Mouse (Mus musculus): Measurements from ENCODE around the gene Tcam1.
"Not testable (repeated sequence)": the region's sequence is repeated elsewhere in the genome, so short reads cannot be mapped to it uniquely, and the experiment has no call there.

Gene Tcam1

DNA sequence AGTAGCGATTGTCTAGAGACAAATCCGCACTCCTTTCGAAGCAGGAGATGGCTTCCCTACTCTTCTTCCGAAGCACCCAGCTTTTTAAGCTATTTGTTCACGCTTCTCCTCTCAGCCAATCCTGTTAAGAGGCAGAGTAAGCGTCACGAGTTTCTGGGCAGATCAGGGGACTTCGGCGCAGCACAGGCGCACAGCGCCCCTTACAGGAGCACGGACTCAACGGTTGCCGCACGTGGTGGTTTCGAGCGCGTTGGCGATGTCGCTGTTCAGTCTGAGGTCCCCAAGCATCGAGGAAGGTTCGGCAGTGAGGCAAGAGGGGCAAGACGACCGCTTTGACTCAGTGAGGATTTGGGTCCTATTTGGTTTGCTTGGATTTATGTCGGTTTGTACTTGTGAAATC is at the start of gene Tcam1:
Gene Tcam1, plus strand, starts transcription at position 219 of the 400 bp plus-strand sequence.
- peak; percentile 96 for DNase-seq

DNA sequence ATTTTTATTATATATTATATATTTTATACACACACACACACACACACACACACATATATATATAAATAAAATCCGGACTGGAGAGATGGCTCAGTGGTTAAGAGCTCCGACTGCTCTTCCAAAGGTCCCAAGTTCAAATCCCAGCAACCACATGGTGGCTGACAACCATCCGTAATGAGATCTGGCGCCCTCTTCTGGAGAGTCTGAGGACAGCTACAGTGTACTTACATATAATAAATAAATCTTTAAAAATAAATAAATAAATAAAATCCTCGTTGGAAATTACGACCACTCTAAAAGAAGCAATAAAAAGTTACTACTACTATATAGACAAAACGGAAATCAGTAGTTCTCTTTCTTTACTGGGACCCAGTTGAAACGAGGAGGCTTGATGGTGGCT is 42.5 kb upstream of the Tcam1 start:
- DNase-seq = not testable (repeated sequence)

DNA sequence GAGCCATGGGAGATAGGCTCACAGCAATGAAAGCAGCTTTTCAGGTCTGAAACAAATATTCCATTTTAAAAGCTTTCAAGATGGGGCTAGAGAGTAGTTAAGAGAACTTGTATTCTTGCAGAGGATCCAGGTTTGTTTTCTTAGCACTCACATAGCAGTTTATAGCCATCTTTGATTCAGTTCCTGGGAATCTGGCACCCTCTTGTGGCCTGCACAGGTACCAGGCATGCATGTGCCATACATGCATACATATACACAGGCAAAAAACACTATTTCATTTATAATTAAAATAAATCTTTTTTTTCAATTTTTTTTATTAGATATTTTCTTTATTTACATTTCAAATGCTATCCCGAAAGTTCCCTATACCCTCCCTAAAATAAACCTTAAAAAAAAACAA is 29.6 kb upstream of the Tcam1 start:
- DNase-seq = no peak

DNA sequence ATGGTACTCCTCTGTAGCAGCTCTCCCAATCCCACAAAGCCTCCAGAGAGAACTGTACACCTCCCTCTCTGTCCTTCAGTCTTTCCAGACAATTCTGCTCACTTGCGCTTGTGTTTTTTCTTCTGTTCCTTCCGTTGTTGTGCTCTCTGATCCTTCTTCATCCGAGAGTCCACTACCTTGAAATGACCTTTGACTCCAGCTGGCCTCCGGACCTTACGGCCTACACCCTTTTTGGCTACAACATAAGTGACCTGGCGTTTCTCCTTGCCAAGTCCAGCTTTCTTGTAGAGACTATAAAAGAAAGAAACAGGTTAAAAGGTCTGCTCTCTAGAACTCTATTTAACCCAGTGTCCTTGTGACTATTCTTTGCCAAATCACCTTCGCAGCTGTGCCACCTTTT is 27.1 kb upstream of the Tcam1 start:
- DNase-seq = no peak

DNA sequence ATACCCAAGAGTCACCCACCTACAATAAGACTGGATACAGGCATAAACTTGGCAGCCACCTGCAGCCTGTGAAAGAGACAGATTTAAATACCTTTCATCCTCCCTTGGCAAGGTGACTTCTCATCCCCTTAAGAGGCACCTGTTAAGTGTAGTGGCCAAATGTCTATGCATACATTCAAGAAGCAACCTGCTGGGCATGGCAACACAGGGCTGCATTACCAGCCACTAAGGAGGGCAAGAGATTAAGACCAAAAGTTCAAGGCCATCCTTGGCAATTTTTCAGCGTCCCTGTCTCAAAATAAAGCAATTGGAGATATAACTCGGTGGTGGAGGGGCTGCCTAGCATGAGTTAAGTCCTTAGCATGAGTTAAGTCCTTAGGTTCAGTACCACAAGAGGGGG is 21.7 kb upstream of the Tcam1 start:
- DNase-seq = peak; percentile 61

DNA sequence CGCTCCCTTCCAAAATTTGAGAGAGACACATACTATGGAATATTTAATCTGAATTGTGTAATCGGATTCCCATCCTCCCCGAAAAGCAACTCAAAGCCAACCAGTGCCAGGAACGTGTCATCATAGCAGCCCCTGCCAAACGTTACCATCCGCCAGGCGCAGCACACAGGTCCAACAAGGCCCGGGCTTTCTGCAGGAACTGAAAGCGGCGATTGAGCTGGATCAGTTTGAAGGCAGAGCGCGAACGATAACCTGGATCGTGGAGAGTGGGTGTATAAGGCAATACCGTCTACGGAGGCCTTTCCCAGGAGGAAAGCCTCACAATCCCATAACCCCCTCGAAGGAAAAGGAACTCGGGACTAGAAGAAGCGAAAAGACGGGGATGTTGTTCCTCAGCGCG is 21.3 kb upstream of the Tcam1 start:
- DNase-seq = no peak

DNA sequence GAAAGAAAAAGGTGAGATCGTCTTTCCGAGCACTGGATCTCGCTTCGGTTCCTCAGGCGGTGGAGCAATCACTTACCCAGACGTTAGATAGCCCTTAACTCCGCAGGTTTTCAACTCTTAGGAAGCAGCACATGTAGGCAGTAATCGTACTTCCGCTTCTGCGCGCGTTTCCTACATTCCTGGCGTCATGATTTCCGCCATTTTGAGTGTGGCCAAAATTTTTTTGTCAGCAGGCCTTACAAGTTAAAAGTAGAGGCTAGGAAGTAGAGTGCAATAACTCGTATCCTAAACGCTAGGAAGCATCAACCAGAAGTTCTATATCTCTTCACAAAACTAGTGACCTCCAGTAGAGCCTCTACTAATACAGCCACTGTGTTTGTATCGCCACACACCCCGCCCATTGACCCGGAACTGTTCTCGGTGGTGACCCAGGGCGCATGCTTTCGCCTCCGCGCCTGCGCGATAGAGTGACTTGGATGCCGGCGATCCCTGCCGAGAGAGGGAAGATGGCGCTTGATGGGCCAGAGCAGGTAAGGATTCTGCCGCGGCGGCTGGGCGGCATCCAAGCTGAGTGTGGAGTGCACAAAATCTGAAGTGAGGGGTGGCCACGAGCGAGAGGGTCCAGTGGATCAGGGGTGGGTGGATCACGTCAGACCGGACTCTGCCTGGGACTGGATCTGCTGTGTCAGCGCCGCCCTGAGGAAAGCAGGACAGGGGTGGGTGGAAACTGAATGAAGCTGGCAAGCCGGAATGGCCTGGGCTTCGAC is 20.6 kb upstream of the Tcam1 start, which contains the start of the genes Ftsj3 and Psmc5:
Gene Ftsj3, minus strand, starts transcription at position 395 of the 767 bp plus-strand sequence.
Gene Psmc5, plus strand, starts transcription at position 470 of the 767 bp plus-strand sequence.
- DNase-seq = peak; percentile 99

DNA sequence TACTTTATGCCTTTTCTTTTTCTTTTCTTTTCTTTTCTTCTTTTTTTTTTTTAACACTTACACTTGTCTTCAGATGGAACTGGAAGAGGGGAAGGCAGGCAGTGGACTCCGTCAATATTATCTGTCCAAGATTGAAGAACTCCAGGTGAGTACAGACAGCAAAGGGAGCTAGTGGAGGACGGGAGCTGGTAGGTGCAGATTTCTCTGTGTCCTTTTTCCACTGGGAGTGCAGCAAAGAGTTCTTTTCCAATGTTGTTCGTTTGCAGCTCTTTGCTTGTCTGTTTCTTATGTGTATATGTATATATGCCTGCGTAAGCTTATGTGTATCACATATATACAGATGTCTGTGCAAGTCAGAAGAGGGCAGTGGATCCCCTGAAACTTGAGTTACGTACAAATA is 19.7 kb upstream of the Tcam1 start:
- peak; percentile 69 for DNase-seq

DNA sequence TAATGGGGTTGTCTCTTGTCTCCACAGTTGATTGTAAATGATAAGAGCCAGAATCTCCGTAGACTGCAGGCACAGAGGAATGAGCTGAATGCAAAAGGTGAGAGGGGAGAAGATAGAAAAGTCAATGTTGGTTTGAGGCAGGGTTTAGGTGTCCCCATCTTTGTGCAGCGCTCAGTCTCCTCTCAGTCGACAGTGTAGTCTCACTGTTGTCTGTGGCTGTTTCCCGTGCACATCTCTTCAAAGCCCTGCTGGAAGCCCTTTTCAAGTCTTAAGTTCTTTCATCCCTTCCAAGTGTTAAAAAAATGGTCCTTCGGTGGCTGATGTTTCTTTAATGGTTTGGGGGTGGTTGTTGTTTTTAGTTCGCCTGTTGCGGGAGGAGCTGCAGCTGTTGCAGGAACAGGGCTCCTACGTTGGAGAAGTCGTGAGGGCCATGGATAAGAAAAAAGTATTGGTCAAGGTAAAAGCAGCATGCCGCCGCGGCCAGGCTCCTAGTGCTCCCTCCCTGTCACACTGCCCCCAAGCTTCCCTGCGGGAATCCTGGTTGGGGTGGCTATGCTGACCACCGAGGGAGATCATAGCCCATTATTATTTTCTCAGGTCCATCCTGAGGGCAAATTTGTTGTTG is 15.5 kb upstream of the Tcam1 start:
- peak; percentile 19 for DNase-seq

DNA sequence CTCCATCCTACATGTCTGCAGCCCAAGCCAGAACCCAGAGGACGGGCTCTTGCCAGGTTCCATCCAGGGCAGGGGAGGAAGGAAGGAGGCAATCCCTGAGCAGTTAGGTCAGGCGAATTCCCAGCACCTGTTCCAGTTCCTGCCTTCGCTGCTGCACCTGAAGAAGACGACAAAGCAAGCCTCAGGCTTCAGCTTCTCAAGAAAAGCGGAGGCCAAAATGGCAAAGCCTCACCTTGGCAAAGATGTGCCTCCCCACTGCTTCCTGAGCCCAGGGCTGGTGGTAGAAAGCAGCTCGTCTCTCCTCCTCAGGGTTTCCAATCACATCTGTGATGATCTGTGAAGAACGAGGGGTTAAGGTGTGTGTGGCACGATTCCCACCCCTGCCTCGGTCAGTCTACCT is 12.5 kb upstream of the Tcam1 start:
- peak; percentile 62 for DNase-seq

DNA sequence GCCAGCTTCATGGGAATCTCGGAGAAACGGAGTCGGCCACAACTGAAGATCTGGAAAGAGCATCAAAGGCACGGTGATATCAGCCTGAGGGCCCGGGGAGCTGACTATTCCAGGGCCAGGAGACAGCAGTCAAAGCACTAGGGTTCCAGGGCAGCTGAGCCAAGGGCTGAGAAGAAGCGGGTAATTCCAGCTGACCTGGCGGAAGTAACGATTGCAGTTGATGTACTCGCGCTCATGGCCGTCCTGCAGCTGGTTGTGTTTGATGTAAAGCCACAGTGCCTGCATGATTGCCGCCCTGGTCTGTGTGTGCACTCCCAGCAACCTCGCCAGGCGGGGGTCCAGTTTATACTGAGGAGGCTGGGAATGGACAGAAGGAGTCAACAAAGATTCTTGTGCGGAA is 11.5 kb upstream of the Tcam1 start:
- DNase-seq = peak; percentile 49

DNA sequence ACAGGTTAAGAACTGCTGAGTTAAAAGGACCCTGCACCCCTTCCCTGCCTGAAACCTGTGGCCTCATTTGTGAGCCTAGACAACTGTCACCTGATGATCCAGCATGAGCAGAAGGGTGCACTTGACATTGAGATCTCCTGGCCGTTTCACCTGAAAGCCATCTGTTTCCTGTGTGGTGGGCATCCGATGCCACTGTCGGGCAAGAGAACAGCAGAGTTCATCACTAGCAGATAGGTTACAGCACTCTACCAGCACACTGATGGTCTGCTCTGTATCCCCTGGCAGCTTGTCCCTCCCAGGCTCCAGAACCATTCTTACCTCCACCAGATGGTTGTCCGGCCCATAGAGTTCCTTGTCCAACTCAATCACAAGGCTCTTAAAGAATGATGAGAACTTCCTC is 10.9 kb upstream of the Tcam1 start:
- DNase-seq = peak; percentile 62

DNA sequence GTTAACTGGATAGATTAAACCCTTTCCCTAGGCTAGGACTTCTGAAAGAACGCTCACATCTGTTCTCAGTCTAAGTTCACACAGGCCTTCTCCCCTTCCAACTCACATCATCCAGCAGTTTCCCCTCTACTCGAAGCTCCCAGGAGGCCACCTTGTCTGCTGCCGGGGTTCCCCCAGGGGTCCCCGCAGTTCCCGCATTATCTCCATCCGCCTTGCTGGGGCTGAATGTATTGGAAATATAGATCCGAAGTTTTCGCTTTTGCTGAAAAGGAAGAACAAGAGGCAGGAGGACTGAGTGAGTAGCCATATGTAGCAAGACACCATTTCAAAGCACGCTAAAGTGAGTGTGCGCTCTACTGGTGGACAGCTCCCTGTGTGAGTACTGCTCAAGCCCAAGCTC is 10.0 kb upstream of the Tcam1 start:
- peak; percentile 63 for DNase-seq

DNA sequence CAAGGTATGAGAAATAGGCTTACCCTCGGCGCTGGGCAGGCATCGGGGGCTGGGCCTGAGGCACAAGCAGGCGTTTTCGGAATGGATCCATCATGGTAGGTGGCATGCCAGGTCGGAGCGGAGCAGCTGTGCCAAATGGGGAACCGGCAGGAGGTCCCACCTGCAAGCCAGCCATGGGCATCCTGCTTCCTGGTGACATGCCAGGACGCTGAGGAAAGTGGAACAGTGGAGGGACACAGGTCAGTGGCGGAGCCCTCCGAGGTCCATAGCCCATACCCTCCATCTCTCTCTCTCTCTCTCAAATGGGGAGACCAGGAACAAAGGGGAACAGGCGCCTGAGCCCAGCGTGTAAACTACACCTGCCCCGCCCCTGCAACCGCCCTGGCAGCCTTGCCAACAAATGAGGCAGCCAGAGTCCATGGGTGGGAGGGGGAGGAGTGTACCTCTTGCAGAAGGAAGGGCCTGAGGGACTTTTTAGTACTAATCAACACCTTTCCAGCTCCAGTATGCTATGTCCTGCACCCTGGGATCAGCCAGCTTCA is 9.1 kb upstream of the Tcam1 start:
- peak; percentile 98 for DNase-seq

DNA sequence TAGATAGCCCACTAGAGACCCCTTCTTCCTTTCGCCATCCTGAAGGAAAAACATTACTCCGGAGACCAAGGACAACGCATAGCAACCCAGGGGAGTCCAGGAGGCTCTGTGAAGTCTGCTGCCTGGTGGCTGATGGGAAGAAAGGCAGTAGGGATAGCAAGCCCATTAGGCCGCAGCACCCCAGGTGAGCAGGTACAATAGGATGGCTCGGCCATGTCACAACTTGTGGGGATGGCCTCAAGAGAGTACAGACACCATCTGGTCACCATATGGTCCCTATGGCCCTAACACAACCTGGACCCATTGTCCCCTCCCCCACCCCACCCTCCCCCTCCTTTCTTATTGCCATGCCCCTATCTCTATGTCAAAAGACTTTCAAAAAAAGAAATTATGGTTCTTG is 8.6 kb upstream of the Tcam1 start:
- DNase-seq = peak; percentile 88

DNA sequence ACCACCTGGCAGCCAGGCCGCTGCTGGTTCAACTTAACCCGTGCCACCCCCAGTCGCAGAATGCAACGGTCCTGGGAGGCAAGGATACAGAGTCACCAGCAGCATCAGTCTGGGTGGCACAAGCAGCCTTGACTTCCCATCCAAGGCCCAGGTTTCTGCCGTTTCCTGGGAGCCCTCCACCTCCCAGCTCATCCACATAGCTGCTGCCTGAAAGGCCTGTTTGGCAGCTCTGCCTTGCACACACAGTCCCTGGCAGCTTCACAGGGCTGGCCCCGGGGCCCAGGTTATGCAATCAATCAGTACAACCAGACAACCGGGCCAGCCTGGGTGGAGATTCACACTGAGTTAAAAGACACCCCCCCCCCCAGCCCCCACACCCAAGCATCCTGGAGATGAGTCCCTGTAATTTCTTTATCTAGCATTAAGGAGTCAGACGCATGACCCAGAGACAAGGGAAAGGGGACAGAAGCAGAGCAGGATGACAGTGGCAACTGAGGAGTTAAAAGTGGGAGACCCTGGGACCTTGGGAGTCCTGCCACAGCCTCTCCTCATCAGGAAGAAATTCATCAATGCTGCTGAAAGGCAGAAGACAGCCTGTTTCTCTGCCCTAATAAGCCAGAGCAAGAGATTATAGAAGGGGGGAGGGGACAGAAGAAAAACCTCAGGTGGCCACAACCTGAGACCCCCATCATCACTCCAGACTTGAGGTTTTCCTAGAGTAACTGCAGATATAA is 8.0 kb upstream of the Tcam1 start:
- peak; percentile 96 for DNase-seq

DNA sequence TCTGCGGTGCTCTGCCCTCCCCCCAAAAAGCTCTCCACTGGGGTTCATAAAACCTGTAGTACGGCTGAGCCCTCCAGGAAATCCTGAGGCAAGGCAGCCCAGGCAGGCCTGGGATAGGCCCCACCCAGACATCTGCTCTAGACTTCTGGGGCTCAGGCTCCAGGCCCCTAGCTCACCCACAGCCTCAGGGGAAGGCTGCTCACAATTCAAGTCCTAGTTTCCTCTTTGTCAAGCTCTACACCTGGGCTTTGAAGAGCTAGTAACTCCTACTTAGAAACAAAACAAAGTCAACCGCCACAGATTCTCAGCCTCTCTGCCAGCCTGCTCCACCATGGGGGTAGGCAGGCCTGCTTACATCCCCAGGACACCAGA is 7.4 kb upstream of the Tcam1 start:
- peak; percentile 74 for DNase-seq

DNA sequence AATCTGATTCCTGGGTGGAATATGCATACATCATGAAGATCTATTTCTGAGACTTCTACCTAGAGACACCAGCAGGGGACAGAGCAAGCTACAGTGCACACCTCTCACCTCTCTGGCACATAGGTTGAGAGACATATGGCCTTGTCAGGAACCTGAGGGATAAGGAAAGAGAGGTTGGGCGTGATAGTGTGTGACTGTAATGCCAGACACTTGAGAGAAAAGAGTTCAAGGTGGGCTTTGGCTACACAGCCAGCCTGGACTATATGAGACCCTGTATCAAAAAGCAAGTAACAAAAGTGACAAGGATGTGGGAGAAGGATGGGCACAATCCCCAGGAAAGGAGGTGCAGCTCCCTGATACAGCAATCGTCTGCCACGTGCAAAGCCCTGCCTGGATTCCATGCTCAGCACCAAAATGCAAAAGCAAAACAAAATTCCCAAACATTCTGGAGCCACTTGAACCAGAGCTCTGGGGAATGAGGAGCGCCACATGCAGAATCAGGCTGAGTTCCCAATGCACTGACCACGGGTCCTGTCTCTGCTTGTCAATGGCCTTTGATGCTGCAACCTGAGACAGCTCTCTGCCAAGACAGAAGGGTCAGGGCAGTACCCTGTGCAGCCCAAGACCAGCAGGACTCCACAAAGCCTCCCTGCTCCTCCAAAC is 5.2 kb upstream of the Tcam1 start:
- DNase-seq = peak; percentile 80

DNA sequence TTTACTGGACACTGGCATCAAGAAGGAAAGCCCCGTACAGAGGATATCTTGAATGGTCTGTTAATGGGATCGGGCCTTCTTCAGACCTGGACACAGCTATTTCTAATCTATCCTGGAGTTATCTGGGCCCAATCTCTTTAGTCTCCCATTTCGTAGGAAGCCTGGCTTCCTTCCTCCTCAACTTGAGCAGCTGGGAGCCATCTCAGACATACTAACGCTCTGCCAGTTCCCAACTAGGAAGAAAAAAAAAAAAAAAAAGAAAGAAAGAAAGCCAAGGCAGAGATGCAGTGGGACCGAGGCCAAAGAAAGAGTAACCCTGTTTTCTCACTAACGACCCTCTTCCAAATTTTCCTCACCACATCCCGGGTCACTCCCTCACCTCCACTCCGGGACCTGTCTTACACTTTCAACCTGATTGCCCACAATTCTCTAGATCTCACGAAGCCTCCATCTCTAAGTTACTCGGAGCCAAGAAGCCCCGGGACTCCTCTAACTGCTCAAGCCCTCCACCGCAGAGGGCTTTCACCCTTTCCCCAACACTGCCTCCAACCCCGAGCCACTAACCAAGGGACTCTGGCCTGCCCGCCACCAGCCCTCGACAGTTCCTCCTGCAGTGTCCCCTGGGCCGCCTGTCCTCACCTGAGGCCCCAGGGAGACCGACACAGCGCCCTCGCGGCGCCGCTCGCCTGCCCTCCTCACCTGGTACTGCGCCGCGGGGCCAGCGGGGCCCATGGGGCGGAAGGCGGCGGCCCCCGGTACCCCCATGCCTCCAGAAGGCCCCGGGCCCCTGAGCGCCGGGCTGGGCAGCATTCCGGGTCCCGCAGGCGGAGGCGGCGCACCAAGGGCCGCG is 4.5 kb upstream of the Tcam1 start:
- DNase-seq = peak; percentile 73

DNA sequence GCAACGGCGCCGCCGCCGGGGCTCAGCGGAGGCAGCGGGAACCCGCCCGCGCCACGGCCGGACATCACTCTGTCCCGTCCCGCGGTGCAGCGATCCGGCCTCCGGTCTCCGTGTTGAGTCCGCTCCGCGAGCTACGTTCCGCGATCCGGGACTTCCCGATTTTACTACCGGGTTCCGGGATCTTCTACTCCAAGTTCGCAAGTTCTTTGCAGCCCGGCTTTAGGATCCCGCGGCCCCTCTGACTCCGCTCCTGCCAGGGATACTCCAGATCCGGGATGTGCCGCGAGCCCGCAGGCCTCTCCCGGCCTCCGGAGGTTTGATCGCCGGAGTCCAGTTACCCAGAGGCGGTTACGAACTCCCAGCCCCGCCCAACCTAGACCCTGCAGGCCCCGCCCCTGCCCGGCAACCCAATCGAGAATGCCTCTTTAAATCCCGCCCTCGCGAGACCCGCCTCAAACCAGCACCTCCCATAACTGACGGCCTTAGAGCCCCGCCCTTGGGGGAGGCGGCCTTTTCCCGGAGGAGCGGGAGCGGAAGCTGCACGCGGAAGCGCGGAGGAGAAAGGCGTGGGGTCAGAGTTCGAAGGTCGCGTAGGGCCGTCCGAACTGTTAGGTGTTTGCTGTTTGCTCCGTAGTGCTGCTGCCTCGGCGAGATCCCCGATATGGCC is 3.7 kb upstream of the Tcam1 start, which contains the start of gene Smarcd2:
Gene Smarcd2, minus strand, starts transcription at position 329 of the 667 bp plus-strand sequence.
- DNase-seq = peak; percentile 99

DNA sequence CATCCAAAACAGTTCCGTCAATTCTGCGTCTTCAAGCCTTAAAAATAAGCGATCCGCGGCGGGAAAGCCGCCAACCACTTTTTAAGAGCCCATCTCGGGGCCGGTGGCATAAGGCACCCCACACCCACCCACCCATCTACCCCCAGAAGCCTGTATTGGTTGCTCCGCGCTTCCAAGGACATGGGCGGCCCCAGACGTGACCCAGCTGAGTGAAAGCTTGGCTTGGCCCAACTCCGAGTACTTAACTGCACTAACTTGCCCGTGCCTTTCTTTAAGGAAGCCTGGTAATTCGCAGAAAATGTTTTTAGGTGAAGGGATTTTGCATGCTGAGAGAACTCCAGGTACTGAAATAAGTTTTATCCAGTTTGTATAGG is 3.2 kb upstream of the Tcam1 start:
- DNase-seq = no peak

Data from cerebellum, adult 9-10 months (tissue).